Mouse (Mus musculus): ENCODE results near the gene Manba. TPM values are rescaled to one million over a fixed set of nuclear protein-coding genes. Genes with fewer than 3 reads are reported as not detected.
A peak's percentile ranks its signal among the peaks of the same experiment; 100 is the strongest.

The Manba gene
- polyA plus RNA-seq, 1 experiment from 2014 or later, result 4.3 TPM

DNA sequence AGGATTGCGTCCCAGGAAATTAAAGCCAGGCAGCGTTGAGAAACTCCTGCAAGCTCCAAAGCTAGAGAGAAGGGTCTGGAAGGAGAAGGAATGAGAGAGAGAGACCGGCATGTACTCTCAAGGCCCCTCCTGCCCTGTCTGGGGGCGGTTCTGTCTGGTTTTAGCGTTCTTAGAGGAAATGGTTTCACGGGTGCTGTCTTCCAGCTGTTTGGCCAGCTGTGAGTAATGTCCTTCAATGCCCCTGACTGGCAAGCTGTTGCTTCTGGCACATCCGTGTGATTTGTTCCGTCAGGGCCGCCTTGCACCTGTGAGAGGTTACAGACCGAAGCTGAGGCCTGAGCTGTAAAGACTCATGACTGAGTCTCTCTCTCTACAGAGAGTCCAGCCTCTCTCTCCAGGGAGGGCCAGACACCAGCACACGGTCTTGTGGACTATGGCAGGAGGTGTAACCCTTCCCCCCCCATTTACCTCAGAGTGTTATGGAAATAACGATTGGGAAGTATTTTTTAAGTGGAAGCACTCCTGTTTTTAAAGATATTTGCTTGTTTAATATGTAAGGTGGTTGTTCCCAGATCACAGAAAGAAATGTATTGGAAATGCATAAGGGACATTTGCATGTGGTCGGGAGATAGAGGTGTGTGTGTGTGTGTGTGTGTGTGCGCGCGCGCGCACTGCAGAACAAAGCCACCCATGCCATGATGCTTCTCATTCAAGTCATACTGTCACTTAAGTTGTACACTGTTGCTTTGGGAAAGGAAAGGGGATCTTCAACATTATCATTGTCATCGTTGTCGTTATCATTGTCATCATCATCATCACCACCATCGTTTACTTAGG is 95.2 kb downstream of the Manba start:
- Histone ChIP-seq H3K27me3 (replicated peaks; ENCODE audit: control insufficient read depth, insufficient read depth, low read length) (no peaks in the 10 kb centered on the region), H3K4me1 (replicated peaks; ENCODE audit: control insufficient read depth, insufficient read depth, low read length) (peaks cover 6% of the 10 kb centered on the region), H3K27ac (ENCODE audit: low read length) (no peak overlapping the region), H3K9me3 (ENCODE audit: control insufficient read depth, low read length) (no peaks in the 10 kb centered on the region), H3K4me2 (ENCODE audit: low read length) (no peak overlapping the region), H3K9ac (replicated peaks; ENCODE audit: low read depth, low read length) (no peak overlapping the region), H3K4me3 (replicated peaks; ENCODE audit: low read length) (no peak overlapping the region), H3K36me3 (ENCODE audit: control insufficient read depth, insufficient read depth) (no peaks in the 10 kb centered on the region)
- no peak for ATAC-seq
- WGBS, result 83% methylated on average over 21 of the region's 21 CpGs

DNA sequence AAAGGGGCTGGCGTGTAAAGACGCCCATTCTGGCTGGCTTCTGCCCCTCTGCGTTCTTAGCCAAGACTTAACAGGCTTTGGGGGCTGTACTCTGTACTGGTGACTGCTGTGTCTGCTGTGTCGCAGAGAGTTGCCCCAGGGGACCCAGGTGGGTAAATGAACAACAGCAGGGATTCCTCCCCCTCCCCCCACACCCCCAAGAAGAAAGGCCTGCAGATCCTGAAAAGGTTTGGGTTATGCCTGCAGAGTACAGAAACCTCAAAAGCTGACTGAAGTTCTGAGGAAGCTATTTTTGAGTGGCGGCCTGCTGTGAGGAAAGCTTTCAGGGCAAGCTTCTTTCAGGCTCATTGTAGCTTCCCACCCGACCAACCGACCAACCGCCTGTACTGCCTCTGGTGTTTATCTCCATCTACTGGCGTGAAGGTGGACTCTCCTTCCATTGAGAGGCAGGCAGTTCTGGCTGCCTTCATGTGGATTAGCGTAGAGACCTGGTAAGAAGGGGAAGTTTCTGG is 96.3 kb downstream of the Manba start:
- Histone ChIP-seq H3K4me3 (replicated peaks; ENCODE audit: low read length) (no peak overlapping the region), H3K9me3 (ENCODE audit: control insufficient read depth, low read length) (no peaks in the 10 kb centered on the region), H3K36me3 (ENCODE audit: control insufficient read depth, insufficient read depth) (no peaks in the 10 kb centered on the region), H3K4me2 (ENCODE audit: low read length) (no peak overlapping the region), H3K9ac (replicated peaks; ENCODE audit: low read depth, low read length) (no peak overlapping the region), H3K27ac (ENCODE audit: low read length) (no peak overlapping the region), H3K27me3 (replicated peaks; ENCODE audit: control insufficient read depth, insufficient read depth, low read length) (no peaks in the 10 kb centered on the region), H3K4me1 (replicated peaks; ENCODE audit: control insufficient read depth, insufficient read depth, low read length) (peaks cover 6% of the 10 kb centered on the region)
- ATAC-seq, result peak; percentile 60
- WGBS, result 5% methylated on average over 10 of the region's 10 CpGs

- ATAC-seq, result no peak
- Histone ChIP-seq H3K36me3 (ENCODE audit: control insufficient read depth, insufficient read depth) (no peaks in the 10 kb centered on the region), H3K9me3 (ENCODE audit: control insufficient read depth, low read length) (no peaks in the 10 kb centered on the region), H3K9ac (replicated peaks; ENCODE audit: low read depth, low read length) (no peak overlapping the region), H3K27ac (ENCODE audit: low read length) (no peak overlapping the region), H3K4me3 (replicated peaks; ENCODE audit: low read length) (no peak overlapping the region), H3K27me3 (replicated peaks; ENCODE audit: control insufficient read depth, insufficient read depth, low read length) (no peaks in the 10 kb centered on the region), H3K4me2 (ENCODE audit: low read length) (no peak overlapping the region), H3K4me1 (replicated peaks; ENCODE audit: control insufficient read depth, insufficient read depth, low read length) (peaks cover 6% of the 10 kb centered on the region)
- WGBS, result 73% methylated on average over 7 of the region's 7 CpGs
Observed at GRCm38 (mm10) chr3:135582246-135582645, 96.8 kb downstream of the Manba start.

DNA sequence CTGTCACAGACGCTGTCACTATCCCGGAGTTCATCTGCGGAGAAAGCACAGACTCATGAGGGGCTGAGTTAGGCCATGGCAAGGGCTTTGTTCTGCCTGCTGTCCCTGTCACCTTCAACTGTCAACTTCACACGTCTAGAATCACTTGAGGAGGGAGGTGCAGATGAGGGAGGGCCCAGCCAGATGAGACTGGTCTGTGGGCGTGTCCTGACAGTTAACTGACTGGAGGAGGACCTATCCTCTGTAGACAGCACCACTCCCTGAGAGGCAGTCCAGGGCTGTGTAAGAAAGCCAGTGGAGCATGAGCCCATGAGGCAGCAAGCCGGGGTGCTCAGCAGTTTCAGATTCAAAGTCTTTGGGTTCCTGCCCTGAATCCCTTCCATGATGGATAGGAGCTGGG is 100.1 kb downstream of the Manba start:
- Histone ChIP-seq H3K4me1 (replicated peaks; ENCODE audit: control insufficient read depth, insufficient read depth, low read length) (peaks cover 6% of the 10 kb centered on the region), H3K27ac (ENCODE audit: low read length) (no peak overlapping the region), H3K36me3 (ENCODE audit: control insufficient read depth, insufficient read depth) (0 out of 2 replicates have a peak, but pooled peaks cover 2% of the 10 kb centered on the region), H3K4me3 (replicated peaks; ENCODE audit: low read length) (no peak overlapping the region), H3K9me3 (ENCODE audit: control insufficient read depth, low read length) (no peaks in the 10 kb centered on the region), H3K4me2 (ENCODE audit: low read length) (no peak overlapping the region), H3K9ac (replicated peaks; ENCODE audit: low read depth, low read length) (no peak overlapping the region), H3K27me3 (replicated peaks; ENCODE audit: control insufficient read depth, insufficient read depth, low read length) (no peaks in the 10 kb centered on the region)
- WGBS, result 60% methylated on average over 6 of the region's 6 CpGs
- ATAC-seq, result peak; percentile 56

DNA sequence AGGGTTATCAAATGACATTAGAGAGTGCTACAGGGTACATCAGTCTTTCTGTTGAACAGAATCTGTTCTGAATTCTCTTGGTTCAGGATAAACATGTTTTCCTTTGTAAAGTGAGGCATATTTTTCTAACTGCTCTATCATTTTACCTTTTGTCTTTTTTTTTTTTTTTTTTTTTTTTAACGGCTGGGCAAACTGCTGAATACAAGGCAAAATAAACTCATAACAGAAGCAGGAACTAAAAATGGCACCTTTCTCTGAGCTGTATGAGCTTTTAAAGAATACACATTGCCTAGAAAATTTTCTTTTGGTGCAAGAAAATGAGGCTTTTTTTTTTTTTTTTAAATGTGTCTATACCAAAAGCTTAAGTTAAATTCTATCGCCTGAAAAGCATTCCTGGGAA is 100.6 kb downstream of the Manba start:
- no peak overlapping the region for H3K27ac ChIP-seq (ENCODE audit: low read length)
- 90% methylated on average over 2 of the region's 2 CpGs for WGBS
- H3K9ac ChIP-seq (replicated peaks; ENCODE audit: low read depth, low read length), result no peak overlapping the region
- no peaks in the 10 kb centered on the region for H3K27me3 ChIP-seq (replicated peaks; ENCODE audit: control insufficient read depth, insufficient read depth, low read length)
- H3K9me3 ChIP-seq (ENCODE audit: control insufficient read depth, low read length), result no peaks in the 10 kb centered on the region
- H3K4me3 ChIP-seq (replicated peaks; ENCODE audit: low read length), result no peak overlapping the region
- no peak for ATAC-seq
- 0 out of 2 replicates have a peak, but pooled peaks cover 4% of the 10 kb centered on the region for H3K36me3 ChIP-seq (ENCODE audit: control insufficient read depth, insufficient read depth)
- no peak overlapping the region for H3K4me2 ChIP-seq (ENCODE audit: low read length)
- H3K4me1 ChIP-seq (replicated peaks; ENCODE audit: control insufficient read depth, insufficient read depth, low read length), result peaks cover 6% of the 10 kb centered on the region

DNA sequence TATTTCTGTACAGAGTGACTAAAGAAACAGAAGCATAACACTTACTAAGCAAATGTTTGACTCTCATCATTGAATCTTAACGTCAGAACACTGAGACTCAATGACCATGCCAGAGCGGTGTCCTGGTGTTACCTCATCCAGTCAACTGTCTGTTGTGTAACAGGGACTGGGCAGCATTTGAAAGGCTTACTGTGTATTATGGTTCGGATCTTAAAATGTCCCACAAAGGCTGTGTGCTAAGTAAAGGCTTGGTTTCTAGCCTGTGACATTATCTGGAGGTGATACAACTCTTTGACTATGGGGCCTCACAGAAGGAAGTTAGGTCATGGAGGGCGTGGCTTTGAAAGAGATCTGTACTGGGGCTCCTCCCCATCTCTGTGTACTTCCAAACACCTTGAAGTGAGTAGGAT is 101.1 kb downstream of the Manba start:
- no peak for ATAC-seq

GRCm38 (mm10) chr3:135590471-135590870 is 105.1 kb downstream of the Manba start:
- Histone ChIP-seq H3K27ac (ENCODE audit: low read length) (no peak overlapping the region), H3K27me3 (replicated peaks; ENCODE audit: control insufficient read depth, insufficient read depth, low read length) (no peaks in the 10 kb centered on the region), H3K36me3 (ENCODE audit: control insufficient read depth, insufficient read depth) (peaks cover 6% of the 10 kb centered on the region), H3K9me3 (ENCODE audit: control insufficient read depth, low read length) (no peaks in the 10 kb centered on the region), H3K4me2 (ENCODE audit: low read length) (no peak overlapping the region), H3K9ac (replicated peaks; ENCODE audit: low read depth, low read length) (no peak overlapping the region), H3K4me1 (replicated peaks; ENCODE audit: control insufficient read depth, insufficient read depth, low read length) (peaks cover 2% of the 10 kb centered on the region), H3K4me3 (replicated peaks; ENCODE audit: low read length) (no peak overlapping the region)
- ATAC-seq, result no peak
- WGBS, result 95% methylated on average over 4 of the region's 4 CpGs

More for the DNA sequence above, 101.1 kb downstream of the Manba start:
- no peak overlapping the region for H3K9ac ChIP-seq (replicated peaks; ENCODE audit: low read depth, low read length)
- H3K36me3 ChIP-seq (ENCODE audit: control insufficient read depth, insufficient read depth), result peaks cover 4% of the 10 kb centered on the region; the same call in 1 of the 2 replicates
- WGBS, result 83% methylated on average over 4 of the region's 4 CpGs
- H3K4me2 ChIP-seq (ENCODE audit: low read length), result no peak overlapping the region
- H3K4me1 ChIP-seq (replicated peaks; ENCODE audit: control insufficient read depth, insufficient read depth, low read length), result peaks cover 7% of the 10 kb centered on the region
- H3K27ac ChIP-seq (ENCODE audit: low read length), result no peak overlapping the region
- no peaks in the 10 kb centered on the region for H3K27me3 ChIP-seq (replicated peaks; ENCODE audit: control insufficient read depth, insufficient read depth, low read length)
- H3K4me3 ChIP-seq (replicated peaks; ENCODE audit: low read length), result no peak overlapping the region
- H3K9me3 ChIP-seq (ENCODE audit: control insufficient read depth, low read length), result no peaks in the 10 kb centered on the region

GRCm38 (mm10) chr3:135591376-135591775 is 106.0 kb downstream of the Manba start:
- H3K4me1 ChIP-seq (replicated peaks; ENCODE audit: control insufficient read depth, insufficient read depth, low read length), result peaks cover 2% of the 10 kb centered on the region
- peaks cover 6% of the 10 kb centered on the region for H3K36me3 ChIP-seq (ENCODE audit: control insufficient read depth, insufficient read depth)
- no peaks in the 10 kb centered on the region for H3K9me3 ChIP-seq (ENCODE audit: control insufficient read depth, low read length)
- H3K27ac ChIP-seq (ENCODE audit: low read length), result no peak overlapping the region
- H3K27me3 ChIP-seq (replicated peaks; ENCODE audit: control insufficient read depth, insufficient read depth, low read length), result no peaks in the 10 kb centered on the region
- ATAC-seq, result no peak
- H3K9ac ChIP-seq (replicated peaks; ENCODE audit: low read depth, low read length), result no peak overlapping the region
- no peak overlapping the region for H3K4me3 ChIP-seq (replicated peaks; ENCODE audit: low read length)
- H3K4me2 ChIP-seq (ENCODE audit: low read length), result no peak overlapping the region
- 60% methylated on average over 5 of the region's 5 CpGs for WGBS

DNA sequence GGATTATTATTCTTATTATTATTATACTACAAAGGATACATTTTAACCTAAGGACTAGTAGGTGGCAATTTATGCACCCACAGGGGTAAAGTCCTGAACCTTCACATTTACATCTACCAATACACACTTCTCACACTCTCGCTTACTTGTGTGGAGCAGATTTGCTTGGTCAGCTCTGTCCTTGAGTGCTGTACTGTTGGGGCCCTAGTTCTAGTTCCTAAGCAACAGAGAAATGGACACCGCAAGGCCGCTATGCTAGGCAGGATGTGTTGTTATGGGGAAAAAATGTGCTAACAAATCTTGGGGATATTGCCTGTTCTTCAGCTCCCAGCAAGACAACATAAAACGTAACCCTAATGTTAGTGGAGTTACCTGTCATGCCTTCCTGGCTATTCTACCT is 106.6 kb downstream of the Manba start:
- no peak for ATAC-seq
- WGBS, result 73% methylated on average over 4 of the region's 4 CpGs
- H3K36me3 ChIP-seq (ENCODE audit: control insufficient read depth, insufficient read depth), result peaks cover 6% of the 10 kb centered on the region

More for the DNA sequence above, 106.6 kb downstream of the Manba start:
- H3K27ac ChIP-seq (ENCODE audit: low read length), result no peak overlapping the region
- no peak overlapping the region for H3K9ac ChIP-seq (replicated peaks; ENCODE audit: low read depth, low read length)
- no peaks in the 10 kb centered on the region for H3K27me3 ChIP-seq (replicated peaks; ENCODE audit: control insufficient read depth, insufficient read depth, low read length)
- no peaks in the 10 kb centered on the region for H3K9me3 ChIP-seq (ENCODE audit: control insufficient read depth, low read length)
- no peak overlapping the region for H3K4me3 ChIP-seq (replicated peaks; ENCODE audit: low read length)
- H3K4me2 ChIP-seq (ENCODE audit: low read length), result no peak overlapping the region
- peaks cover 2% of the 10 kb centered on the region for H3K4me1 ChIP-seq (replicated peaks; ENCODE audit: control insufficient read depth, insufficient read depth, low read length)

Data from forebrain, embryonic 16.5 days (tissue).